Mouse (Mus musculus): ENCODE measurements around the gene Akr1c20. TPM values are rescaled to one million over a fixed set of nuclear protein-coding genes. Genes with fewer than 3 reads are reported as not detected.

Gene Akr1c20
- total RNA-seq (2012; rRNA removed) (not detected in 2 replicates), polyA plus RNA-seq (2012; ENCODE audit: insufficient read depth in 1 of 2, insufficient read length in 2 of 2, low read depth in 1 of 2, low replicate concordance in 2 of 2, missing spikeins in 1 of 2) (not detected)

DNA sequence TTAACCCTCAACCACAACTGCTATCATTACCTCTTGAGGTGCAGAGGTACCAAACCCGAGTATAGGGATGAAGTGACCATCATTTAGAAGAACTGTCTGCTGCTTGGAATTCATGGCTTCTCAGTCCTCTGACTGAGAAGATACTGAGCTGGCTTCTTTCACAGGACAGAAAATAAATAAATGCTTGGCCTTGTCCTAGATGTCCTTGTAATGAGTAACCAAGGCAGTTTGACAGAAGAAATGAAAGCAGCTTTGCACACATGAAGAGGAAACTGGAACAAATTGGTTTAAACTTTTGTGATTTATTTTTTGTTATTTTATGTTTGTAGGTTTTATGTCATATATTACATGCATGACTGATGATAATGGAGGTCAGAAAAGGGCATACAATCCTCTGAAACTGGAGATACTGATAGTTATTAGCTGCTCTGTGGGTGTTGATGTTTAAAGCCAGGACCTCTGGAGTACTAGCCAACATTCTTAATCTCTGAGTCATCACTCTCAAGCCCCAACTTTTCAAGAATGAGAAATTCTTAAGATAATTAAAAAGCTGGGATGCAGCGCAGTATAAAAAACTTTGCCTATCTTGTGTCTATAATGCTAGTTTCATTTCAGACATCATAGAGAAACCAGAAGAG, at the start of gene Akr1c20:
Akr1c20 (minus strand) TSS at position 145 of the 638 bp plus-strand sequence.
- Histone ChIP-seq H3K9me3 (replicated peaks; ENCODE audit: insufficient read depth, low read length) (no peaks in the 10 kb centered on the region), H3K79me2 (ENCODE audit: control insufficient read depth, insufficient read depth, low read length, poor library complexity) (no peaks in the 10 kb centered on the region), H3K27ac (ENCODE audit: control insufficient read depth, low read depth, low read length) (no peak within 1 kb of the TSS), H3K27me3 (ENCODE audit: control insufficient read depth in 1 of 2, insufficient read depth in 2 of 2, low read length in 2 of 2) (no peaks in the 10 kb centered on the region), H3K9ac (ENCODE audit: control insufficient read depth, low read depth, low read length, poor library complexity, severe bottlenecking) (no peak within 1 kb of the TSS), H3K4me1 (ENCODE audit: control insufficient read depth in 1 of 2, insufficient read depth in 2 of 2, low read length in 2 of 2) (no peaks in the 10 kb centered on the region), H3K36me3 (ENCODE audit: control insufficient read depth in 1 of 2, insufficient read depth in 2 of 2, low read length in 2 of 2) (no peaks in the 10 kb centered on the region), H3K4me3 (ENCODE audit: control insufficient read depth in 1 of 2, insufficient read depth in 1 of 2, low read depth in 2 of 2, low read length in 2 of 2) (no peak within 1 kb of the TSS)
- no peak for TF ChIP-seq MAX (IDR thresholded peaks at IDR 0.05; ENCODE audit: low read length)
- no peak for TF ChIP-seq HCFC1 (IDR thresholded peaks at IDR 0.05; ENCODE audit: low read depth, low read length)
- no peak for TF ChIP-seq SIN3A (IDR thresholded peaks at IDR 0.05; ENCODE audit: low read length)
- TF ChIP-seq TBP (IDR thresholded peaks at IDR 0.05; ENCODE audit: low read depth, low read length), result no peak
- TF ChIP-seq POLR2A (IDR thresholded peaks at IDR 0.05; ENCODE audit: control insufficient read depth in 1 of 2, insufficient read depth in 1 of 2, low read depth in 1 of 2, low read length in 2 of 2, poor library complexity in 1 of 2), result no peak
- TF ChIP-seq CHD1 (IDR thresholded peaks at IDR 0.05; ENCODE audit: low read depth, low read length), result no peak
- TF ChIP-seq SMC3 (IDR thresholded peaks at IDR 0.05; ENCODE audit: low read depth, low read length), result no peak
- no peak for TF ChIP-seq E2F4 (IDR thresholded peaks at IDR 0.05; ENCODE audit: borderline replicate concordance, low read depth, low read length)
- no peak for TF ChIP-seq CTCF (IDR thresholded peaks at IDR 0.05 in 2 of 3, conservative IDR thresholded peaks at IDR 0.05 in 1 of 3; ENCODE audit: control insufficient read depth in 1 of 3, insufficient read depth in 1 of 3, low read depth in 2 of 3, low read length in 3 of 3, poor library complexity in 1 of 3, severe bottlenecking in 1 of 3)
- TF ChIP-seq ZKSCAN1 (IDR thresholded peaks at IDR 0.05; ENCODE audit: low read depth, low read length), result no peak
- TF ChIP-seq GATA1 (IDR thresholded peaks at IDR 0.05; ENCODE audit: low read depth, low read length), result no peak
- TF ChIP-seq MXI1 (IDR thresholded peaks at IDR 0.05; ENCODE audit: low read depth, low read length), result no peak
- DNase-seq (ENCODE audit: low read depth, low spot score), result no peak

DNA sequence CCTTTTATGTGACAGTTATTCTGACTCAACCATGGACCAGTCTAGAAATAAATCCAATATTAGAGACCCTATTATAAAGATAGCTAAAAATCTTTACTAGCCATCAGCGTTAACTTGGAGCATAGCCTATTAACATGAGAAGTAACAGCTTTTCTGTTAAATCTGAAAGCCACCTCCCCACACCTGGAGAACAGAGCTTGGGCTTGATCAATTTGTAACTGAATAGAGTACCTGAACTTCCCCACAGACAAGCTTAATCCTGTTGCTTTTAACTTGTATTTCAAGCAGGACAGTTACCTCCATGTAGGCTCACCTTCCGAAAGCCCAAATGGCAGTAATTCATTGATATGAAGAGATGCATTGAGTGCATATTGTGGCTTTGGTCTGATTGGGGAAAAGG, 42.9 kb upstream of the Akr1c20 start:
- DNase-seq (ENCODE audit: low read depth, low spot score), result no peak
- Histone ChIP-seq H3K4me3 (ENCODE audit: control insufficient read depth in 1 of 2, insufficient read depth in 1 of 2, low read depth in 2 of 2, low read length in 2 of 2) (no peak overlapping the region), H3K36me3 (ENCODE audit: control insufficient read depth in 1 of 2, insufficient read depth in 2 of 2, low read length in 2 of 2) (peaks cover 0 to 2% of the 10 kb centered on the region in 2 experiments; a peak in 2 of 4 replicates), H3K27me3 (ENCODE audit: control insufficient read depth in 1 of 2, insufficient read depth in 2 of 2, low read length in 2 of 2) (no peaks in the 10 kb centered on the region), H3K79me2 (ENCODE audit: control insufficient read depth, insufficient read depth, low read length, poor library complexity) (no peaks in the 10 kb centered on the region), H3K9ac (ENCODE audit: control insufficient read depth, low read depth, low read length, poor library complexity, severe bottlenecking) (no peak overlapping the region), H3K27ac (ENCODE audit: control insufficient read depth, low read depth, low read length) (no peak overlapping the region), H3K4me1 (ENCODE audit: control insufficient read depth in 1 of 2, insufficient read depth in 2 of 2, low read length in 2 of 2) (no peaks in the 10 kb centered on the region), H3K9me3 (replicated peaks; ENCODE audit: insufficient read depth, low read length) (no peaks in the 10 kb centered on the region)
- TF ChIP-seq CTCF (IDR thresholded peaks at IDR 0.05 in 2 of 3, conservative IDR thresholded peaks at IDR 0.05 in 1 of 3; ENCODE audit: control insufficient read depth in 1 of 3, insufficient read depth in 1 of 3, low read depth in 2 of 3, low read length in 3 of 3, poor library complexity in 1 of 3, severe bottlenecking in 1 of 3) (no peak), GABPA (IDR thresholded peaks at IDR 0.05; ENCODE audit: low read depth, low read length) (no peak), KAT2A (conservative IDR thresholded peaks at IDR 0.05; ENCODE audit: low read depth, low read length) (no peak), POLR2A (IDR thresholded peaks at IDR 0.05; ENCODE audit: control insufficient read depth in 1 of 2, insufficient read depth in 1 of 2, low read depth in 1 of 2, low read length in 2 of 2, poor library complexity in 1 of 2) (no peak), MAFK (IDR thresholded peaks at IDR 0.05; ENCODE audit: borderline replicate concordance, low read depth, low read length) (no peak), UBTF (IDR thresholded peaks at IDR 0.05; ENCODE audit: borderline replicate concordance, insufficient read depth, low read depth, low read length) (no peak), SMC3 (IDR thresholded peaks at IDR 0.05; ENCODE audit: low read depth, low read length) (no peak), TCF12 (IDR thresholded peaks at IDR 0.05; ENCODE audit: low read depth, low read length) (no peak)

Measured in MEL (cell line).